Mouse (Mus musculus): Measurements from ENCODE around the gene Gnaq. TPM values are rescaled to one million over a fixed set of nuclear protein-coding genes. Genes with fewer than 3 reads are reported as not detected.
"Not testable (repeated sequence)": the region's sequence is repeated elsewhere in the genome, so short reads cannot be mapped to it uniquely, and the experiment has no call there.

The Gnaq gene
- polyA plus RNA-seq (2021) = 76.6 TPM

DNA sequence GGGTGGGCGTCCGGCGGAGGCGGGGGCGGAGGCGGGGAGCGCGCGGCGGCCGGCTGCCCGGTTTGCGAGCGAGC is at the start of gene Gnaq:
TSS of gene Gnaq (plus strand) at position 41 of the 74 bp plus-strand sequence.
- DNase-seq (ENCODE audit: low read depth, low spot score) (no peak), ATAC-seq (no peak)
- in situ Hi-C loops (cut with MboI; ENCODE audit: low pct_unique_long_range_greater_than_20kb) = no loop called here
- POLR2A ChIA-PET = interaction anchor here (1.4 kb wide), 1 partner anchor 62 kb away, joined by 3 read pairs; no protein-coding TSS in a partner anchor
- TF ChIP-seq CTCF (IDR thresholded peaks at IDR 0.05) = no peak
- H3K27me3 ChIP-seq = no peaks in the 10 kb centered on the region
- CTCF ChIA-PET = no interaction called here

DNA sequence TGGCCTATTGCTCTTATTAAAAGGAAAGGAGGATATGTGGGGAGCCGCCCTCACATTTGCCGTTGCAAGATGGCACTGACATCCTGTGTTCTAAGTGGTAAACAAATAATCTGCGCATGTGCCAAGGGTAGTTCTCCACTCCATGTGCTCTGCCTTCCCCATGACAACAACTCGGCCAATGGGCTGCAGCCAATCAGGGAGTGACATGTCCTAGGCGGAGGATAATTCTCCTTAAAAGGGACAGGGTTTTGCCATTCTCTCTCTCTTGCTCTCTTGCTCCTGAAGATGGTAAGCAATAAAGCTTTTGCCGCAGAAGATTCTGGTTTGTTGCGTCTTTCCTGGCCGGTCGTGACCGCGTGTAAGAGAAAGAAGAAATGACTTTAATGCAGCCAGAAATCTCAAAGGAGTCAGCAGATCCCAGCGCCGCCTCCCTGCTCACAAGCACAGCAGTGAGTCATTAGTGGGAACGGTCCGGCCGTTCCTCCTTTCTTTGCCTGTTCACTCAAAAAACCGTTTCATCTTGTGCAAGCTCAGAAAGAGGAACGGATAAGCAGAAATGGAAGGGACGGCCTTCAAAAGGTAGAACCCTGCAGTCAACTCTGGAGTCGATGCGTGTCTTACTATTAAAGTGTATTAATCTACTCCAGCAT is 48.5 kb upstream of the Gnaq start:
- CTCF ChIA-PET = interaction anchor here (1.6 kb wide), 1 partner anchor 9 kb away, joined by 7 read pairs; no protein-coding TSS in a partner anchor
- H3K27me3 ChIP-seq; DNase-seq (ENCODE audit: low read depth, low spot score); in situ Hi-C loops (cut with MboI; ENCODE audit: low pct_unique_long_range_greater_than_20kb); POLR2A ChIA-PET; ATAC-seq: not testable (repeated sequence)

GRCm38 (mm10) chr19:16085248-16085647 is 47.4 kb upstream of the Gnaq start:
- POLR2A ChIA-PET = interaction anchor here (0.9 kb wide), 1 partner anchor 37 kb away, joined by 3 read pairs; no protein-coding TSS in a partner anchor
- no peak for TF ChIP-seq CTCF (IDR thresholded peaks at IDR 0.05)
- ATAC-seq = no peak
- in situ Hi-C loops (cut with MboI; ENCODE audit: low pct_unique_long_range_greater_than_20kb) = no loop called here
- CTCF ChIA-PET = interaction anchor here (1.4 to 1.6 kb wide), 3 partner anchors 10 to 258 kb away, joined by 3 to 7 read pairs (median 3); no protein-coding TSS in a partner anchor
- no peaks in the 10 kb centered on the region for H3K27me3 ChIP-seq
- no peak for DNase-seq (ENCODE audit: low read depth, low spot score)

DNA sequence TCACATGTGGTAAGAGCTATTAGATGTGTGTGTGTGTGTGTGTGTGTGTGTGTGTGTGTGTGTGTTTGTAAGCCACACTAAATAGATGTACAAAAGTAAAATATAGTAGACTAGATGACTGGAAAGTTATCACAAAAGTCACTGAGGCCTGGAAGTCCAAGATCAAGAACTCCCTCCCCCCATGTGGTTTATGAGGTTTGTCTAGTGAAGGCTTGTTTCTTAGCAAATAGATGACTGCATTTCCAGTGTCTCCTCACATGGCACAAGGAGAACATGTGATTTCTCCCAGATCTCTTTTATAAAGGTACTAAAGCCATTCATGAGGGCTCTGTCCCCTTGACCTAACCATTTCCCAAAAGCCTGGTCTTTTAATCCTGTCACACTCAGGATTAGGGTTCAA is 46.5 kb upstream of the Gnaq start:
- POLR2A ChIA-PET = no interaction called here
- DNase-seq (ENCODE audit: low read depth, low spot score) (no peak), ATAC-seq (no peak)
- H3K27me3 ChIP-seq = no peaks in the 10 kb centered on the region
- in situ Hi-C loops (cut with MboI; ENCODE audit: low pct_unique_long_range_greater_than_20kb) = no loop called here
- CTCF ChIA-PET = interaction anchor here (1.4 kb wide), 2 partner anchors 22 to 257 kb away, joined by 3 read pairs; no protein-coding TSS in a partner anchor
- TF ChIP-seq CTCF (IDR thresholded peaks at IDR 0.05) = no peak

DNA sequence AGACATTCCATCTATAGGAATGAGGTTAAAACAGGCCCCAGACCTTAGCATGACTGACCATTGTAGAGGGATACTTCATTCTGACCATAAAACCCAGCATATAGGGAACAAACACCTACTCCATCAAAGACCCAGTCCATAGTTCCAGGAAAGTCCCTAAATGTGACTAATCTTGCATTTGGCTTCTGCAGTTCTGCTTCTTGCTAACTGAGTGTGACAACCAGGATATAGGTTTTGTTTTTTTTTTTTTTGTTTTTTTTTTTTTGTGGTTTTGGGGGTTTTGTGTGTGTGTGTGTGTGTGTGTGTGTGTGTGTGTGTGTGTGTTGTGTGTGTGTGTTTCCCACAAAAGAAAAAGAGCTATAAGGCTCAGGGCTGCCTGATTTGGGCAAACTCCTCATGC is 46.0 kb upstream of the Gnaq start:
- no peak for ATAC-seq
- ChIA-PET POLR2A (interaction anchor here (0.6 to 0.8 kb wide), 2 partner anchors 163 to 269 kb away, joined by 4 to 15 read pairs; no protein-coding TSS in a partner anchor), CTCF (interaction anchor here (1.2 to 1.4 kb wide), 2 partner anchors 12 to 23 kb away, joined by 3 read pairs; no protein-coding TSS in a partner anchor)
- in situ Hi-C loops (cut with MboI; ENCODE audit: low pct_unique_long_range_greater_than_20kb) = no loop called here
- H3K27me3 ChIP-seq = no peaks in the 10 kb centered on the region
- no peak for DNase-seq (ENCODE audit: low read depth, low spot score)
- TF ChIP-seq CTCF (IDR thresholded peaks at IDR 0.05) = no peak

DNA sequence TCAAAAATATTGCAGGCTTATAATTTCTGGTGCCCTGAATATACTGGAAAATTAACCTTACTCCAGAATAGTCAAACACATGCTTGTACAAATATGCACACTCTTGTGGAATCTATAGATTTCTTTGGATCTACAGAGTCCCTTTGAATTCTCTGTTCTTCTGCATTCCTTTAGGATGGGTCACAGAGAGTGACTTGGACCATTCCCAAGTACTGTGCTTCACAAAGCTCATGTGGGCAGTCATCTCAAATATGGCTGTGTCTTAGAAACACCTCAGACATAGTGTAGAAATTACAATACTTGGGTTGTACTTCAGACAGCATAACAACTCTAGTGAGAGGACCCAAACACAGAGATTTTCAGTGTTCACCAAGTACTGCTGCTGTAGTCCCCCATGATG is 45.2 kb upstream of the Gnaq start:
- in situ Hi-C loops (cut with MboI; ENCODE audit: low pct_unique_long_range_greater_than_20kb) = no loop called here
- no peak for TF ChIP-seq CTCF (IDR thresholded peaks at IDR 0.05)
- no peaks in the 10 kb centered on the region for H3K27me3 ChIP-seq
- no peak for ATAC-seq
- ChIA-PET CTCF (interaction anchor here (1.2 kb wide), 1 partner anchor 12 kb away, joined by 3 read pairs; no protein-coding TSS in a partner anchor), POLR2A (interaction anchor here (0.6 to 0.8 kb wide), 2 partner anchors 162 to 268 kb away, joined by 4 to 15 read pairs; no protein-coding TSS in a partner anchor)
- no peak for DNase-seq (ENCODE audit: low read depth, low spot score)

DNA sequence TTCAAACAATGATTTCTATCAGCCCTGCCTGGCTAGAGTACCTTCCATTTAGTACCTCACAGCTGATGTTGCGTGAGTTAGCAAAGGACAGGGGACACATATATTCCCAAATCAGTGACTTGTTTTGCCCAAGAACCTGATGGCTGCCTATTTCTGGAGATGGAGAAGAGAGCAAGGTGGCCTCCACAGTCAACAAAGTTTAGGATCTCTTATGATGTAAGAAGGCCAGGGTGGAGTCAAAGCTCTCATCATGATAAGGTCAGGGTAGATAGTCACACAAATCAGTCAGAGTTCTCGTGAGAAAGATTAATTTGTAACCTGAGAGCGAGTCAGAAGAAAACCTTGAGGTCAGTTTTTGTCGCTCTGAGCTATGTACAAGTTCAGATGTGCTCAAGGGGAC is 39.0 kb upstream of the Gnaq start:
- in situ Hi-C loops (cut with MboI; ENCODE audit: low pct_unique_long_range_greater_than_20kb) = no loop called here
- ATAC-seq (no peak), DNase-seq (ENCODE audit: low read depth, low spot score) (no peak)
- ChIA-PET CTCF (interaction anchor here (0.6 to 1.6 kb wide), 2 partner anchors 13 to 14 kb away, joined by 3 to 6 read pairs; no protein-coding TSS in a partner anchor), POLR2A (no interaction called here)
- no peaks in the 10 kb centered on the region for H3K27me3 ChIP-seq
- no peak for TF ChIP-seq CTCF (IDR thresholded peaks at IDR 0.05)

GRCm38 (mm10) chr19:16109901-16110300 is 22.7 kb upstream of the Gnaq start:
- ATAC-seq (no peak), DNase-seq (ENCODE audit: low read depth, low spot score) (no peak)
- TF ChIP-seq CTCF (IDR thresholded peaks at IDR 0.05) = no peak
- ChIA-PET CTCF (interaction anchor here (0.8 to 3.8 kb wide), 4 partner anchors 9 to 53 kb away, joined by 3 to 14 read pairs (median 3); no protein-coding TSS in a partner anchor), POLR2A (no interaction called here)
- in situ Hi-C loops (cut with MboI; ENCODE audit: low pct_unique_long_range_greater_than_20kb) = no loop called here
- H3K27me3 ChIP-seq = no peaks in the 10 kb centered on the region

- no peaks in the 10 kb centered on the region for H3K27me3 ChIP-seq
- ATAC-seq (no peak), DNase-seq (ENCODE audit: low read depth, low spot score) (no peak)
- in situ Hi-C loops (cut with MboI; ENCODE audit: low pct_unique_long_range_greater_than_20kb) = no loop called here
- ChIA-PET CTCF (interaction anchor here (0.8 to 3.8 kb wide), 3 partner anchors 11 to 53 kb away, joined by 3 to 14 read pairs (median 3); no protein-coding TSS in a partner anchor), POLR2A (no interaction called here)
- TF ChIP-seq CTCF (IDR thresholded peaks at IDR 0.05) = no peak
Observed at GRCm38 (mm10) chr19:16110670-16111069, 22.0 kb upstream of the Gnaq start.

DNA sequence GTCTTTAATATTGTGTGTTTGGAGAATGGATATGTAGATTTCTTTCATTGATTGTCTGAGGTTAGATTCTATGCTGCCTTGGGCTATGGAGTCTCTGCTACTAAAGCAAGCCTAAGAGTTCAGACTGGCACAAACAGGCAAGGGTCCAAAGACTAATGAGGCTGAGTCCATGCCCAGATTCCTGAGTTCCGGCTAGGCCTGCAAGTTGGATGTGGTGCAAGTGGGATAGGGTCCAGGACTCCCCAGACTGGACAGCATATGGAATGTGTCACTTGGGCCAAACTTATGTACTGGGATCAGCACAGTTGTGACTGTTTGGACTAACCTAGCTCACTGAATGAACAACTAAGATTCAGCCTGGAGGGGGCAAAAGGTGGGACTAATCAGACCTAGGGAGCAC is 19.3 kb upstream of the Gnaq start:
- POLR2A ChIA-PET = no interaction called here
- no peak for TF ChIP-seq CTCF (IDR thresholded peaks at IDR 0.05)
- in situ Hi-C loops (cut with MboI; ENCODE audit: low pct_unique_long_range_greater_than_20kb) = no loop called here
- ATAC-seq (no peak), DNase-seq (ENCODE audit: low read depth, low spot score) (no peak)
- H3K27me3 ChIP-seq = no peaks in the 10 kb centered on the region
- CTCF ChIA-PET = interaction anchor here (3.8 kb wide), 1 partner anchor 9 kb away, joined by 14 read pairs; no protein-coding TSS in a partner anchor

GRCm38 (mm10) chr19:16118421-16118820 is 14.2 kb upstream of the Gnaq start:
- no peak for DNase-seq (ENCODE audit: low read depth, low spot score)
- in situ Hi-C loops (cut with MboI; ENCODE audit: low pct_unique_long_range_greater_than_20kb) = no loop called here
- TF ChIP-seq CTCF (IDR thresholded peaks at IDR 0.05) = no peak
- POLR2A ChIA-PET = interaction anchor here (0.6 kb wide), 1 partner anchor 222 kb away, joined by 3 read pairs; no protein-coding TSS in a partner anchor
- ATAC-seq = no peak
- CTCF ChIA-PET = no interaction called here
- no peaks in the 10 kb centered on the region for H3K27me3 ChIP-seq
